Mouse (Mus musculus) frontal cortex, postnatal 14 days (tissue): ENCODE measurements around the gene Ccdc173.
"Not testable (repeated sequence)": the region's sequence is repeated elsewhere in the genome, so short reads cannot be mapped to it uniquely, and the experiment has no call there.

Experiments
- DNase-seq, 2 experiments: peaks; one replicate each; pipeline ENCODE4 v3.0.0; 2022; ENCODE audit warnings: low spot score in 2 of 2

Gene Ccdc173

DNA sequence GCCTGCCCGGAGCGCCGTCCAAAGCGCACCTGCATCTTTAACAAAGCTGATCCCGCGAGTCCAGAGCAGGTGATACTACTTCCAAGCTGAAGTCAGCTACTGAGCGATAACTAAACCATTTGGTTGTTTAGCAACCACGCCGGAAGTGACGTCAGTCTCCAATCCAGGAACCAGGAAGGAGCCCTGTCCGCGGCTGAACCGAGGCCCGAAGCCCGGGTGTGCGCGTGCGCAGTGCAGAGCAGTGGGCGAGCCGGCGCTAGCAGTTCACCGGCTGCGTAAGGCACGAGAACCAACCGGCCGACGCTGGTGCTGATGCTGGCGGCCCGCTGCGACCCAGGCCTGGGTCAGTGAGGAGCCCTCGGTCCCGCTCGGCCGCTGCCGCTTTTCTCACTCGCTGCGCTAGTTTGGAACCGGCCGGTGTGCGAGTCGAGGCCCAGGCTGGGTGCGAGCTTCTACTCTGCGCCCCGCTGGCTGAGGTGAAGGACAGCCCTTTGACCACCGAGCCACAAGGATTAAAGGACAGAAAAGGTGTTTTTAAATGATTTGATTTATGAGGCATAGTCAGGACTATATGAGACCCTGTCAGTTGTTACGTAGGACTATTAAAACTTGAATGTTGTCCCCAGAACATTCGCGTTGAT is at the start of gene Ccdc173, which contains the start of gene Phospho2:
Gene Ccdc173 (minus strand): TSS at position 147 of the 641 bp plus-strand sequence.
Gene Phospho2 (plus strand): TSS at position 195 of the 641 bp plus-strand sequence.
- DNase-seq: peak; percentile 96 to 98

DNA sequence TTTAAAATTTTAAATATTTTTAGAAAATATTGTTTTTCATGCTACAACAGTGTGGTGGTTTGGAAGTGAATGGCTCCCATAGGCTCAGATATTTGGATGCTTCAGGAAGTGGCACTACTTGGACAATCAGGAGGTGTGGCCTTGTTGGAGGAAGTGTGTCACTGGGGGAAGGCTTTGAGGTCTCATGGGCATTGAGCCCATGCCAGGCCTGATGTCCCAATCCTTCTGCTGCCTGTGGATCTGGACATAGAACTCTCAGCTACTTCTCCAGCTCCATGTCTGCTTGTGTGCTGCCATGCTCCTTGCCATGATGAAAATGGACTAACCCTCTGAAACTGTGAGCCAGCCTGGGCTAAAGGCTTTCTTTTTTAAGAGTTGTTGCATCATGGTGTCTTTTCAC is 49.3 kb upstream of the Ccdc173 start:
- no peak for DNase-seq

DNA sequence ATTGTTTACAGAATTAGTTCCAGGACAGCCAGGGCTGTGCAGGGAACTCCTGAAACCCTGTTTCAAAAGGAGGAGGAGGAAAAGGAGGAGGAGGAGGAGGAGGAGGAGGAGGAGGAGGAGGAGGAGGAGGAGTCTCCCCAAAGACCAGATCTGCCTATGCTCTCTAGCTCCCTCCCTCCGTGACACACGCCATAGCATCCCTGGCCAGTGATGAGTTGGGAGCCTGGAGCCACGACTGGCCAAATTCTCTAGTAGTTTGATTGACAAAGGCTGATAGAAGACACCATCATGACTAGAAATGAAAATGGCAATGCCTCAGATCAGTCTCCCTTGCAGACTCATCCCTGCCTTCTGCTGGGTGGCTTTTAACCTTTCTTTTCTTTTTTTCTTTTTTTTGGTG is 48.6 kb upstream of the Ccdc173 start:
- no peak for DNase-seq

DNA sequence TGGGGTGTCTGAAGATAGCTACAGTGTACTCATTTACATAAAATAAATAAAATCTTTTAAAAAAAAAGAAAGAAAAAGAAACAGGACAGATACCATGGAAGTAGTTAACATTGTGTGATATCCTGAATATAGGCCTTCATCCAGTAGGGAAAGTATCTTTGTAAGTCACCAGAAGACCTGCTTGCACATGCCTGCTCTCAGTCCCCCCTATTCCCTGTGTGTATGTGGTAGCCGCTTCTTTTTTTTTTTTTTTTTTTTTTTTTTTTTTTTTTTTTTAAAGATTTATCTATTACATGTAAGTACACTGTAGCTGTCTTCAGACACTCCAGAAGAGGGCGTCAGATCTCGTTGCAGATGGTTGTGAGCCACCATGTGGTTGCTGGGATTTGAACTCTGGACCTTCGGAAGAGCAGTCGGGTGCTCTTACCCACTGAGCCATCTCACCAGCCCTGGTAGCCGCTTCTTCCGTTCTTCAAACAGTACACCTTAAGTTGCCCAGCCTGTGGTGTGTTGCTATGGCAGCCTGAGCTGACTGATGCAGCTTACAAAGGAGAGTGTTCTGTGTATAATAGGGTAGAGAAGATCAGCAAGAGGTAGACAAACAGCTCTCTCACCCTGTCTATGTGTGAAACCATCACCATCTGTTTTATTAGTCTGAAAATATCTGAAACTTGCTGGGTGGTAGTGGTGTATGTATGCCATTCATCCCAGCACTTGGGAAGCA is 48.0 kb upstream of the Ccdc173 start:
- DNase-seq: no peak

DNA sequence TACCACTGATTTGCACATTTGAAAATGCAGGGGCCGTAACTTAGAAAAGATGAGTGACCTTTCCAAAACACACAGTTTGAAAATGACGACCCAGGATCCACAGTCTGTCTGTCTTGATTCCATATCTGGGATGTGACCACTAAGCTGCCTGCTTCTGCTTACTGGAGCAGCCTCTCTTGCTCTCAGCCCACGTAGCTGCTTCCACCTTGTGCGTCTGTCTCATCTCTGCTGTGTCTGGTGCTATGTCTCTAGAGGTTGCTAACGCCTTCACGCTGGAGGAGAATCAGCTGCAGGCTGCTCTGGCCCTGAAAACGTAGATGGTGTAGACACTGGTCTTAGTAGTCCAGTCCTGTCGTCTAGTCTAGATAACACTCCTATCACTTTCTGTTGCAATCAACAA is 40.7 kb upstream of the Ccdc173 start:
- DNase-seq: no peak

DNA sequence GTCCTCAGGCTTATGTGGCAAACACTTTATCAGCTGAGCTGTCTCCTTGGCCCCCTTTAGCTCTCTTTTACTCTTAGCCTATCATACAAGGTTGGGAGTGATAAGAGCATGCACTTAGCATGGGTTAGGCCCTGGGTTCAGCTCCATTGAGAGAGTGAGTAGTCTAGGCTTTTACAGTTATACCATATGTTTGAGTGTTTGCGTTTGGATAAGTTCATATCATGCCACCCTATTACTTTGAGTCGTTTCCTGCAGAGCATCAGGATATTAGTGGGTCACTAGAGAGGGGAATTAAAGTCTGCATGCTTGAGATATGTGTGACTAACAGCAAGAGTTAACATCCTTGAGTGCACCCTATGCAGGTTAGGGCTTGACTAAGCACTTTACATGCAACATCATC is 40.3 kb upstream of the Ccdc173 start:
- no peak for DNase-seq

DNA sequence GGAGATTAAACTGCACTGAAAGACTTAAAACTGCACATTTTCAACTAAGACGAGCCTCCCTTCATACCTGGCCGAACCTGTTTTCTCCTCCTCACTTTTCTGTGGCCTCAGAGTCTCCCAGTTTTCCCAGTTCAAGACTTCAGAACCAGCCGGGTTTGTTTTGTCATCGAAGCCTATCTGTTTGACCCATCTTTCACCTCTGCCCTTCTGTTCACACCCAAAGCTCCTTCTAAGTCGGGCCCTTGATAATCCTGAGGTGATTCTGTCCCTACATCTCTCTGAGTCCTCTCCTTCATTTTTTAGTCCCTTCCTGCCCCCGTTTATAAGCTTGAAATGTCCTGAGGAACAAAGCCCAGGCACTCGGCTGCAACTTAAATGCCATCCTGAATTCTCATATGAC is 38.7 kb upstream of the Ccdc173 start:
- DNase-seq: no peak

DNA sequence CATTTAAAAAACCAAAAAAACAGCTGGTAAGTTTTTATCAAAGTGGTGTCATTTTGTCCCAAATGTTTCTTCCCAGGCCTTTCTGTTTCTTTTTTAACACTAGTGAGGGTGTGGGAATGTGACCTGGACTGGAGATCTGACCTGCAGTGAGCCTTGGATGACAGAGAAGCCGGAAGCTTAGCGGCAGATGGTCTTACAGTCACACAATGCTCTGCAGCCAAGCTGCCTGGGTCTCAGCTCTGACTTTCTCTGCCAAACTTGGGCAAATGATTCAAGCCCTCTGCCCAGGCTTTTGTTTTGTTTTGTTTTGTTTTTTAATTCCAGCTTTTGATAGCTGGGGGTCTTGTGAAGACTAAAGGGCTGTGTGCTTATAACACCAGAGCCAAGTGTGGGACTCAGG is 37.0 kb upstream of the Ccdc173 start:
- no peak for DNase-seq

DNA sequence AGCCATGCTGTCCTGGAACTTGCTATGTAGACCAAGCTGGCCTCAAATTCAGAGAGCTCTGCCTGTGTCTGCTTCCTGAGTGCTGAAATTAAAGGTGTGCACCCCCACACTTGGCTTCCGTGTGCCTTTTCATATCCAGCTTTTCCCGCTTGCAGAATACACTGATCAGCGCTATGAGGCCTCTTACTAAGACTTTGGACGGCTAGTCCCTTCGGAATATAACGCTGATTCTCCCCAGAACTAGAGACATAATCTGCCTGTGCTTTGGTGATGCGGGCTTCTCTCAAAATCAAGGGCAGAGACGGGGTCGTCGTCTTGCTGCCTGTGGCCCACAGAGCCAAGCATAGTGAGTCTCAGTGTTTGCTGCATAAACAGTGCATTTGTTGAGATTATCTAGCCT is 36.5 kb upstream of the Ccdc173 start:
- no peak for DNase-seq

DNA sequence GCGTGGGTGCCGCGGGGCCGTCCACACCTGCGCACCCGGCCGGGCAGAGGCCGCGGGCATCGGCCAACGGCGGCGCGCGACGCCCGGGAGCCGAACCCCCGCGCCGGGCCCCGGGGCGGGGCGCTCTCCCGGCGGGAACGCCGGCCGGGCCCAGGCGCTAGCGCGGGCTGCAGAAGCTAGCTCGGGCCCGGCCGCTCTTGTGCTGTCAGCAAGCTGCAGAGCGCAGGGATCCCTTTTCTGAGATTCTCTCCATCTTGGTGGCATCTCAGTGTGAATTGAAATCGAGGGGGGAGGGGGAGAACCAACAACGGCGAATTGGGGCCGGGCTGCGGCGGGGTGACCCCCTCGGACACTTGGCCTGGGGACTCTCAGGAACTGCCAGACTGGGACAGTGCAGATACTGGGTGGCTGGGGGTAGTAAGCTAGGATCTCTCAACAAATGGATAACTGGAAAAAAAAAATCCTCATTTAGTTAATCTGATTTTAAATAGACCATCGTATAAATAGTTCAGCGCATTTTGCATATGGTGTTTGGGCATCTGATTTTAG is 33.8 kb upstream of the Ccdc173 start:
- peak in 1 of 2 experiments; percentile 29 for DNase-seq

DNA sequence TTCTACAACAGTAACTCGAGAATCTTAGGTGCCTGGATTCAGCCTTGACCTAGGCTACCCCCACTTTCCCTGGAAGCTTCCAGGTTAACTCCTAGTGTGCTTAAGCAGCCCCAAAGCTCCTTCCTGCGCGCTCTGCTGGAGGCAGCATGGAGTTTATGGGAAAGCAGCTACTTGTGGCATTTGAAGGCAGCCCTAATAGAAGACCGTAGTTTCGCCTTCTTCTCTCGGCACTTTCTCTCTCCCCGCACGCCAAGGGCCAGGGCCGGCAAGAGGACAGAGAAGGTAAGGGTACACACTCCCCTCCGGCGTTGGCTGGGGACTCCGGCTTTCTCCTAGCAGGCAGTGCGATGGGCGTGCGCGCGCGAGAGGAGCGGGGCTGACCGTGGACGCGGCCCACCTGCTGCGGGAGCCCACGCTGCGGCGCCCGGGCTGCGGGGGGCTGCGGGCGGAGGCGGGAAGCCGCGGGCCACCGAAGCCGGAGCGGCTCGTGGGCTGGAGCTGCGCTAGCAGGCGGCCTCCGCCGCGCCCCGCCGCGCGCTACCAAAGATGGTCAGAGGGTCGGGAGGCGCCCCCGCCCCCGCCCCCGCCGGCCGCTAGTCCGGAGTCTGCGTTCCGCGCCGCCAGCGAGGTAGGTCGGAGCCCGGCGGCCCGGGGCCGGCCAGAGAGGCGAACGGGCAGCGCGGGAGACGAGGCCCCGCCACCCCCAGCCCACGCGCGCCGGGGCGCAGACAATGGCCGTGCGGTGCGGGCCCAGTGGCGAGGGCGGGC is 33.2 kb upstream of the Ccdc173 start:
- DNase-seq: peak; percentile 33 to 41

DNA sequence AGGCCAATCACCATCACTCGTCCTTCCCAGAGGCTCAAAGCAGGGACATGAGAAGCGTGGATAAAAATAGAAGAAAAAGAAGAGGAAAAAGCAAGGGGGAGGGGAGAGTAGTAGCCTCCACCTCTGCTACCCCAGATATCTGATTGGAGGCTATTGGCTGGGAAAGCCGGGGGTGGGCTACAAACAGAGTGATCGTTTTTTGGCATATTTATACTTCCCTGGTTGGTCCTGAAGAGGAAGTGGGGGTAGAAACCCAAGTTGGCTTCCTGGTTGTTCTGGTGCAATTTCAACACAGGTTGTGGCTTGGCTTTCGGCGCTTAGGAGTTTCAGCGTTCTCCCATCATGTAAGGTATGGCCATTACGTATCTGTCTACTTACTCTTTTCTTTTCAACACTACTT is 32.3 kb upstream of the Ccdc173 start, which contains the start of gene Klhl23:
Gene Klhl23 (plus strand): TSS at position 234 of the 400 bp plus-strand sequence.
- no peak for DNase-seq

DNA sequence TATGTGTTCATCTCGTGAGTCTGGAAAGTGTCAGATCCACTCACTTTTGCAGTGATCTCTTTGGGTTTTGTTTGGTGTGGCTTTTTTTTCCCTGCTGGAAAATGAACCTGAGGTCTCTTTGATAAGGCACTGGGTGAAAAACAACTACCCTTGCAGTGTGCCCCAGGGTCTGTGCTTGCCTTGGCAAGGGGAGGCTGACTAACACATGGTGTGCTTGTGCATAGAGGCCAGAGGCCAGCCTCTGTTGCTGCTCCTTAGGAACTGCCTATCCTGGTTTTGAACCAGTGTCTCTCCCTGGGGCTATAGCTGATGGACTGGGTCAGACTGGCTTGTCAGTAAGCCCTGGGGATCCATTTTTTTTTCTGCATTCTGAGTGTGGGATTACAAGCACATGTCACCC is 30.8 kb upstream of the Ccdc173 start:
- DNase-seq: no peak

DNA sequence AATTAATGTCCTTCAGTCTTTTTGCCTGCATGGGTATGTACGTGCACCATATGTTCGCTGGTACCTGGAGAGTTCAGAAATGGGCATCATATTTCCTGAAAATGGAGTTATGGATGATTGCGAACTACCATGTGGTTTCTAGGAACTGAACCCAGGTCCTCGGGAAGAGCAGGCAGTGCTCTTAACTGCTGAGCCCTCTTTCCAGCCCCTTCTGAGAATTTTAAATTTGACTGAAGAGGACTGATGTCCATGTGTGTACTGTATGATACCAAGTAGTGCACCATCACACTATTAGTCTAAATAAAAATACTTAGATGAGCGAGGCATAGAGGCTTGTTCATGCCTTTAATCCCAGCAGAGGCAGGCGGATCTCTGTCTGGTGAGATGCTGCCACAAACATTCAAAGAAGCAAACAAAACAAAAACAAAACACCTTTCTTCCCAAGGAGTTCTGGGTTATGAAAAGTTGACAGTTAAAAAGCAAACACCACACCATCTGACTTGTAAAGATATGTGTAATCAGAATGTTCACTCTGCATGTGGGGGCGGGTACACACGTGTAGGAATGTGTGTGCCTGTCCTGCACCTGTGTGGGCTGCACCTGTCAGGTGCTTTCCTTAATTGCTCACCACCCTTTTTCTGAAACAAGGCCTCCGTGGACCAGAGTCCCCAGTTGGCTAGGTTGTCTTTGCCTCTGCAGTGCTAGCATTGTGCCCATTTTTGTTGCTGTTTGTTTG is 29.1 kb upstream of the Ccdc173 start:
- DNase-seq: no peak

DNA sequence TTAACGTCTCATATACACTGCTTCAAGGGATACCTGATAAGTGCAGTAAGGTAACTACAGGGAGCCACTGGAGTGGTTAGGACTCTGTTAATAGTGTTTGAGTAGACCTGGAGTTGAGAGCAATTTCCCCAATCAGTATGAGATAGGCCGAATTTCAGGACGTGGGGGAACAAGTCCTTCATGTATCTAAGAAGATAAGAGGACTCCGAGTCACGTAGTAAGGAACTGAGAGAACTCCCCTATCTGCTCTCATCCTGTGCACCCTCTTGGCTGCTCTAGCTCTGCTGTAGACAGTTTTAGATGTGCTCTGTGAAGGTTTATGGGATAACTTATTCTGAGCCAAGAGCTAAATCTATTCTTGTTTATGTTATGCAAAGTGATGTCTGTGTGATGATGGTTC is 27.2 kb upstream of the Ccdc173 start:
- no peak for DNase-seq

DNA sequence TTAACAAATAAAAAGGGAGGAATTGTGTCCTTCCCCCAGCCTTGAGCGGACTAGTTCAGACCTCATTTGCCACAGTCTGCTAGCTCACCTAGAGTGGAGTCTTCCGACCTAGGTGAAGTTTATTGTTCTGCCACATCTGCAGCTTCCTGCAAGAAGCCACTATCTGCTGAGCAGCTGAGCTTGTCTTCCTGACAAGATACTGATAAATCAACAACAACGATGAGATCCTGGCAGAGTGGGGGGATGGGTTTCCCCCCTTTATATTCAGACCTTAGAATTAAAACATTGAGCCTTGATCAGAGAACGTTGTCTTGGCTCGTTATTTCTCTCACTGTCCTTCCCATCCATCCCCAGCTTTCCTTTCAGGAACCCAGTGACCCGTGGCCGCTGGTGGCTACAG is 22.0 kb upstream of the Ccdc173 start:
- not testable (repeated sequence) for DNase-seq

DNA sequence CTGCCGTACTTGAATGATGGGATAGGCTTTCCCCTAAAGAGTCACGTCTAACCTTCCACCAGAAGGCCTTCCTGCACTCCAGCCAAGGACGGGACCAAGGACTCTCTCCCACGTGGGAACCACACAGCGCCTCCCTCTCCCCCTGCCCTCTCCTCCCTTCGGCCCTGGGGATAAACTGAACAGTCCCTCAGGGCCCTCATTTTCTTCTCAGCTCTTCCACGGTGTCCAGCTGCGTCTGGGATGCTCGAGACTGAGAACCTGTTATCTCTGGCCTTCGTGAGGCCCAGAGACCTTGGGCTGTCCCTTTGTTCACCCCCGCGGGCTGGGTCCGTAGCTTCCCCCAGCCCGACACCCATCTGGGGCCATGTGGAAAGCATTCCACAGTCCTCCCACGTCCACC is 20.8 kb upstream of the Ccdc173 start:
- DNase-seq: no peak

DNA sequence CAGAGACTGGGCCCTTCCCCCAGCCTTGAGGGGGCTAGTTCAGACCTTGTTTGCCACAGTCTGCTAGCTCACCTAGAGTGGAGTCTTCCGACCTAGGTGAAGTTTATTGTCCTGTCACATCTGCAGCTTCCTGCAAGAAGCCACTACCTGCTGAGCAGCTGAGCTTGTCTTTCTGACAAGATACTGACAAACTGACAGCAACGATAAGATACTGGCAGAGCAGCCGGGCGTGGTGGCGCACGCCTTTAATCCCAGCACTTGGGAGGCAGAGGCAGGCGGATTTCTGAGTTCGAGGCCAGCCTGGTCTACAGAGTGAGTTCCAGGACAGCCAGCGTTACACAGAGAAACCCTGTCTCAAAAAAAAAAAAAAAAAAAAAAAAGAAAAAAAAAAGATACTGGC is 15.3 kb upstream of the Ccdc173 start:
- not testable (repeated sequence) for DNase-seq

DNA sequence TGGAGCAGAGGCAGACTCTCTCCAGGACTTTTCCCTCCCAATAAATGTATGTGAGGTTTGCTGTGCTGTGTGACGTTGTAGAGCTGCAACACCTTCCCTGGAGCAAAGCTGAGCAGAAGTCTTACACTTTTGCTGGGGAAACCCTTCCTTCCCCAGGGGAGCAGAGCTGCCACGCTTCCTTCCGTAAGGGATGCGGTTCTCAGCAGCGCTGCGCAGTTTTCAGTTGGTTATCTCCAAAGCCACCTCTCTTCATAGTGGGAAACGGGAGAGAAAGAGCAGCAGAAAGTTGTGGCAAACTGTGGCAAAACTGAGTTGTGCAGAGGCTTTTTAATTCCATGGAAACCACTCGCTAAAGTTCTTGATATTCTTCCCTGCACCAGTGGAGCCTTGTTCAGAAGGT is 14.4 kb upstream of the Ccdc173 start:
- DNase-seq: no peak

DNA sequence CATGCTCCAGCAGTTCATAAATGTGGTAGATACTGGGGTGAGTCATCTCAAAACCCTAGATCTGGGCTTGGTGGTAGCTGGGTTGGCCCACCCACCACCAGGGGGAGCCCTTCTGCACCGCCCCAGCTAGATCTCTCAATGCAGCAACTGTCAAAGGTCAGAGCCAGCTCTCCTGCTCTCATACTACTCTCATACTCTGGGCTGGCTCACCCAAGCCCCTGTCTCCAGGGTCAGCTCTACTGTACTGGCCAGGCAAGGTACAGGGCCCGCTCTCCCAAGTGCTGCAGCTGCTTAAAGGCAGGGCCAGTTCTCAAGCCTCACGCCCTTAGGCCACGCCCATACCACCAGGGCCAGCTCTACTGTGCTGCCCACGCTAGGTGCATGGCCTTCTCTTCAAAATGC is 13.5 kb upstream of the Ccdc173 start:
- peak in 1 of 2 experiments; percentile 34 for DNase-seq

DNA sequence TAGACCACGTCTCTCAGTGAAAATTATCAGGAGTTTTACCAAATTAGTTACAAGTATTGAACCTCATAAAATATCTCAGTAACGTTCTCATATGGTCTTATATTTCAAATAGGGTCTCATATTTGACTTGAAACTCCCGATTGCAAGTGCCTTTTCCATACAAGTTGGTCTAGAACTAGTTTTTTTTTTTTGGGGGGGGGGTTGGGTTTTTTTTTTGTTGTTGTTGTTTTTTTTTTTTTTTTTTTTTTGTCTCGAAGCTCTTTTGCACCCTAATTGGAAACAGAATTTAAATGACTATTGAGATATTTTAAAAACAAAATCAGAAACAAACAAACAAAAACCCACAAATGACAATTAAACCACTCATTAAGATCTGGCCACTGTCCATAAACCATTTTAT is 1.3 kb upstream of the Ccdc173 start:
- no peak for DNase-seq

DNA sequence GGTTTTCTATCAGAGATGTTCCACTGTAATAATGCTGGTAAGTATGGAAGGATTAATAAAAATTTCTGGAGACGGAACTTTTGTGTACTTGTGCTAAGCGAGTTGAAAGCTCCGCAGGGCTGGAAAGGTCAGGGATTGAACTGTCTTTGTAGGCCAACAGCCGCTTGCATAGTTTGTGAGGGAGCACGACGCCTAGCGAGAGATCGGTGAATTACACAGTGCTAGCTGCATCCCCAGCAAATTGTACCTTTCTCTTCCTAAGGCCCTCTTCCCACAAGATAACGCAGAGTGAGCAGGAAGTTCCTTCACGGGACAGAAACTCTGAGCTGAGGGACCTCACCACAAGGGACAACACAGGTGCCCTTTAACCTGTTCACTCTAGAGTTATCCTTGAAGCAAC is 910 bp upstream of the Ccdc173 start:
- peak; percentile 50 to 74 for DNase-seq
